Mouse (Mus musculus) midbrain, postnatal 0 days (tissue): Measurements from ENCODE around the gene Taok1. TPM values are rescaled to one million over a fixed set of nuclear protein-coding genes. Genes with fewer than 3 reads are reported as not detected.

ENCODE experiments used
- ATAC-seq: fragments of 200-750 bp; cut with Nextera tagmentation; 2 replicates; pipeline ENCODE4 v1.8.0; 2017; ENCODE audit warnings: moderate number of reproducible peaks, mild to moderate bottlenecking, moderate TSS enrichment, moderate library complexity; ENCODE audit not compliant: low FRiP score
- DNase-seq: peaks from one replicate; pipeline ENCODE4 v3.0.0-alpha.2; 2015; ENCODE audit warnings: low spot score
- H3K27ac ChIP-seq: fragments of 300-500 bp; sonication (generic); 2 replicates; pipeline ENCODE4 v1.5.1; 2014; ENCODE audit warnings: low read depth, mild to moderate bottlenecking, low read length, mixed read lengths
- H3K27me3 ChIP-seq: fragments of 300-500 bp; sonication (generic); 2 replicates; pipeline ENCODE4 v1.6.1; 2014; ENCODE audit warnings: low read length, control low read depth, mixed read lengths; ENCODE audit not compliant: insufficient read depth
- H3K36me3 ChIP-seq: fragments of 300-500 bp; sonication (generic); 2 replicates; pipeline ENCODE4 v1.6.1; 2014; ENCODE audit warnings: low read length, control low read depth, mixed read lengths; ENCODE audit not compliant: insufficient read depth
- H3K4me1 ChIP-seq: fragments of 300-500 bp; sonication (generic); 2 replicates; pipeline ENCODE4 v1.6.1; 2014; ENCODE audit warnings: mild to moderate bottlenecking, control low read depth, antibody characterized with exemption, low read length, mixed read lengths; ENCODE audit not compliant: insufficient read depth
- H3K4me2 ChIP-seq: fragments of 300-500 bp; sonication (generic); 2 replicates; pipeline ENCODE4 v1.6.1; 2014; ENCODE audit warnings: low read depth, mild to moderate bottlenecking, low read length, mixed read lengths; ENCODE audit not compliant: poor library complexity, severe bottlenecking
- H3K4me3 ChIP-seq: fragments of 300-500 bp; sonication (generic); 2 replicates; pipeline ENCODE4 v1.5.1; 2014; ENCODE audit warnings: low read depth, mild to moderate bottlenecking, low read length, moderate library complexity
- H3K9ac ChIP-seq: fragments of 300-500 bp; sonication (generic); replicated peaks from 2 replicates; pipeline ENCODE4 v1.6.1; 2014; ENCODE audit warnings: mild to moderate bottlenecking, low read length, moderate library complexity, mixed read lengths; ENCODE audit not compliant: poor library complexity, severe bottlenecking
- H3K9me3 ChIP-seq: fragments of 300-500 bp; sonication (generic); 2 replicates; pipeline ENCODE4 v1.6.1; 2016; ENCODE audit warnings: low read length, control low read depth
- CTCF ChIP-seq: IDR thresholded peaks from 2 replicates; pipeline ENCODE4 v1.5.1; 2016; ENCODE audit warnings: antibody characterized with exemption, mild to moderate bottlenecking
- WGBS: fragments of 180-500 bp; shearing (Covaris S2); extraction: QIAGEN DNeasy Blood & Tissue Kit; methylation state at CpG from one replicate; pipeline ENCODE4 v1.1.7; 2014; 5-methylcytosine and 5-hydroxymethylcytosine counted together
- polyA plus RNA-seq: library from polyadenylated mRNA; unstranded; fragments of >200 nt; fragmentation: Nextera tagmentation; extraction: Ambion mirVana; gene quantifications from 2 replicates; pipeline ENCODE4 v1.2.1, GENCODE M21; 2015
- total RNA-seq: library from RNA; depleted of rRNA; stranded (reverse); fragments of >200 nt; gene quantifications from 2 replicates; pipeline ENCODE4 v1.2.3, GENCODE M21; 2014

The Taok1 gene
- total and polyA plus RNA-seq, 2 experiments from 2014 or later: 32.6 to 69.7 TPM

- Histone ChIP-seq H3K4me3 (peak overlapping the region; percentile 46), H3K4me2 (peak overlapping the region; percentile 86), H3K27me3 (peaks cover 13% of the 10 kb centered on the region; the same call in 1 of the 2 replicates), H3K9me3 (no peaks in the 10 kb centered on the region), H3K4me1 (peaks cover 12% of the 10 kb centered on the region), H3K9ac (no peak overlapping the region), H3K36me3 (no peaks in the 10 kb centered on the region), H3K27ac (no peak overlapping the region)
- ATAC-seq (no peak), DNase-seq (no peak)
- no peak for TF ChIP-seq CTCF
- WGBS: 9% methylated on average over 19 of the region's 19 CpGs
Measured at GRCm38 (mm10) chr11:77514281-77514831, 93.3 kb downstream of the Taok1 start.

GRCm38 (mm10) chr11:77513811-77514170, 93.8 kb downstream of the Taok1 start:
- Histone ChIP-seq H3K4me1 (peaks cover 12% of the 10 kb centered on the region), H3K4me2 (peak overlapping the region; percentile 97), H3K4me3 (peak overlapping the region; percentile 57), H3K27ac (no peak overlapping the region), H3K9me3 (no peaks in the 10 kb centered on the region), H3K36me3 (no peaks in the 10 kb centered on the region), H3K27me3 (peaks cover 13% of the 10 kb centered on the region; the same call in 1 of the 2 replicates), H3K9ac (no peak overlapping the region)
- DNase-seq: no peak
- WGBS: 13% methylated on average over 10 of the region's 10 CpGs
- ATAC-seq: no peak
- TF ChIP-seq CTCF: no peak

DNA sequence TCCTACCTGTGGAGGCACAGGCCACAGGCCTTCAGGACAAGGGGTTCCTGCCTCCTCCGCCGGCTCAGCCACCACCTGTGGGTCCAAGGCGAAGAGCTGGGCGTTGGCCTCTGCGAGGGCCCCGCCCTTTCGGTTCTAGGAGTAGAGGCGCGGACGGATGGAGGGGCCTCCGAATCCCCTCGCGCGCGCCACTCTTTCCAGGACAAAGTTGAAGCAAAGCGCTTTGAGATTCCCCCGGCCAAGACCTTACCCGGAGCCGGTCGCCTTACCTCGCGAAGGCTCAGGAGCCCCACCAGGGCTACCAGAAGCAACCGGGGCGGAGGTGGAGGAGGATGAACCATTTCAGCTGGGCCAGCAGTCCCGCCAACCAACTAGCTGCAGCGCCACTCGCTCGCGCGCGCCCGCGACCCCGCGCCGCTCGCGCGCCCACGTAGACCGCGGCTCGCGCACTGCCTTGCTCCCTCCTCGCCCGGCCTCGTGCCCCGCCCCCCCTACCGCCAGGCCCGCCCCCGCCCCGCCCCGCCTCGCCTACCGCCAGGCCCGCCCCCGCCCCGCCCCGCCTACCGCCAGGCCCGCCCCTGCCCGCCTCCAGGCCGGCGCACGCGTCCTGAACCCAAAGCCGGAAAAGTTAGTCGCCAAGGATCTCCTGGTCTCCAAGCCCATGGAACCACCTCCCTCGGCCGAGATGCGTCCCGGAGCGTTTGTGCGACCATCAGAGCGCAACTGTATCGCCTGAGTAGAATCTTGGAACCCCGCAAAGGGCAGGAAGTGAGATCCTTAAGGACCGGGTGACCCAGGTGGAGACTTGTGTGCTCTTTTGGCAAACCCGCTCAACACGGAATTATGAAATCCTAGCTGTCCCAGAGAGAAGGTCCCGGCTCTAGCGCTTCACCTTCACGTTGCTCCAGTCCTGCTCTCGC, 94.5 kb downstream of the Taok1 start:
- H3K4me3 ChIP-seq: peak overlapping the region; percentile 57
- peaks cover 15% of the 10 kb centered on the region for H3K4me1 ChIP-seq
- H3K36me3 ChIP-seq: no peaks in the 10 kb centered on the region
- H3K27ac ChIP-seq: no peak overlapping the region
- peak overlapping the region; percentile 51 for H3K9ac ChIP-seq
- under 1% methylated on average over 76 of the region's 84 CpGs for WGBS
- DNase-seq (peak; percentile 83), ATAC-seq (no peak)
- no peaks in the 10 kb centered on the region for H3K9me3 ChIP-seq
- 0 out of 2 replicates have a peak, but pooled peaks have one; percentile 1 for TF ChIP-seq CTCF
- H3K27me3 ChIP-seq: peaks cover 13% of the 10 kb centered on the region; the same call in 1 of the 2 replicates
- peak overlapping the region; percentile 97 for H3K4me2 ChIP-seq

- DNase-seq: no peak
- ATAC-seq: no peak
- 73% methylated on average over 5 of the region's 5 CpGs for whole genome bisulfite sequencing
- Histone ChIP-seq H3K27ac (no peak overlapping the region), H3K27me3 (peaks cover 13% of the 10 kb centered on the region; the same call in 1 of the 2 replicates), H3K4me2 (no peak overlapping the region), H3K4me3 (no peak overlapping the region), H3K9ac (no peak overlapping the region), H3K4me1 (peaks cover 15% of the 10 kb centered on the region), H3K9me3 (no peaks in the 10 kb centered on the region), H3K36me3 (peaks cover 11% of the 10 kb centered on the region)
- no peak for TF ChIP-seq CTCF
Measured at GRCm38 (mm10) chr11:77511336-77511735, 96.3 kb downstream of the Taok1 start.

DNA sequence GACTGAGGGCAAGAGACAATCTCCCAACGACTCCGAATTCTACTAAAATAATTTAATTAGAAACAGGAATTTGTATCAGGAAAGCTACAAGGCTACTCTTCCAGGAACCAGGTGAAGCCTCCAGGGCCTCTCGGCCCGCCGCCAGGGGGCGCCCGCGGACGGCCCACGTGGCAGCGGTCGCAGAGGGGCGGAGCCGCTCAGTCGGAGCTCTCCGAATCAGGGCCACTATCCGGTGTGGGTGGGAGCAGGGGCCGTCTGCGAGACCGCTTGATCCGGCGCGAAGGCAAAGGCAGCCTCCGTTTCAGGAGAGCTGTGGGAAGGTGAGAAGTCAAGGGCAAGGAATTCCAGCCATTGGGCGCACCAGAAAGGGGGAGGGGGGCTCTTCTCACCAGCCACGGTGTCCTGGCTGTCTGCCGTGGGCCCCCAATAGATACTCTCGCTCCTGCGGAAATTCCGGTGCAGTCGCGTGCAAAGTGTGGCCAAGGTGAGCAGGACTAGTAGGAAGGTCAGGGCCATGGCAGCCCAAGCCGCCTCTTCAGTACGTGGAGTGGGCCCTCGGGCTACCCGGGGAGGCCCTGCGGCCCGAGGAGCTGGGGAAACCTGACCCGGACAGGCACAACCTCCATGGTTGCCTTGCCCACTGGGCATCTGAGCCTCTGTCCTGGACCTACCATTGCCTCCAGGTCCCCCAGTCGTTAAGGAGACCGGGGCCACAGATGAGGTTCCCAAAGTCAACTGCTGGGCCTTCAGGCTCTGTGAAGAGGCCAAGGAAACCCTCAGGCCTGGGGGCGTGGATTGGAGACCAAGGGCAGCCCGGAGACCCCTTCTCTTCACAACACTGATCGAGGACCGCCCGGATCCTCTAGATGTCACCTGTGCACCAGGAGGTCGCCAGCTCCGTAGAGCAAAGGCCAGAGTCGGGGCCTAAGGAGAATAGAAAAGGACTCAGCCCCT, 99.3 kb downstream of the Taok1 start:
- ATAC-seq: peak; percentile 77
- Histone ChIP-seq H3K36me3 (peaks cover 40% of the 10 kb centered on the region), H3K4me1 (peaks cover 11% of the 10 kb centered on the region), H3K4me3 (peak overlapping the region; percentile 34), H3K9ac (peak overlapping the region; percentile 56), H3K4me2 (peak overlapping the region; percentile 65), H3K27ac (no peak overlapping the region), H3K27me3 (no peaks in the 10 kb centered on the region; the same call in 1 of the 2 replicates), H3K9me3 (no peaks in the 10 kb centered on the region)
- WGBS: 21% methylated on average over 49 of the region's 49 CpGs
- peak; percentile 83 for DNase-seq
- TF ChIP-seq CTCF: peak; percentile 92
